Mouse (Mus musculus): Measurements from ENCODE around the gene Mylk3. TPM values are rescaled to one million over a fixed set of nuclear protein-coding genes. Genes with fewer than 3 reads are reported as not detected.

Mylk3 gene
- total RNA-seq, 2 experiments from 2014 or later: 0.49 to 2.4 TPM

DNA sequence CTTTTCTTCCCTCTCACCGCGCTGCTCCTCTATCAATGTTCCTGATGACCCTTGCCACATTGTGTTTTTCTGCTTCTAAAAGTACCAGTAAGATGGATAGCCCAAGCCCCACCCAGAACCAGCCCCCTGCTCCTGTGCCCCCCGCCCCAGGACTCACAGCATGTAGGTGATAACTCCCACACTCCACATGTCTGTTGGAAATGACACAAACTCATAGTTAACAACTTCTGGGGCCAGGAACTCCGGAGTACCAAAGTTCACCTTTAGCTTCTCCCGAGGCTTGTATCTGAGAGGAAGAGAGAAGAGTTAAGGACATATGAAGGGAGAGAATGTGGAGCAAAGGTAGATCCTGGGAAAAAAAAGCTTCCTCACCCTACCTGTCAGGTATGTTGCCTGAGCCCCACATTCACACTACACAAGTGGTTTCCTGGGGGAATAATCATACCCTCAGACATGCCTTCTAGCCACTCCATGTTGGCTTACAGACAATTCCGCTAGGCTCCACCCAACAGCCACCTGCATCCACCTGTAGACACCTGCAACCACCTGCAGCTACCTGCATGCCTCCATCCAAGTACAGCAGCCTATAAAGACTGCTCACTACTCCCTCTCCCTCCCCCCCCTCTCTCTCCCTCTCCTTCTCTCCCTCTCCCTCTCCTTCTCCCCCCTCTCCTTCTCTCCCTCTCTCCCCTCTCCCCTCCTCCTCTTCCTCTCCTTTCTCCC, 49.8 kb downstream of the Mylk3 start:
- no peak for DNase-seq (ENCODE audit: extremely low spot score in 1 of 2, low spot score in 2 of 2)
- intact Hi-C loops (cut with DNase I): no loop called here

- no peak for DNase-seq (ENCODE audit: extremely low spot score in 1 of 2, low spot score in 2 of 2)
- intact Hi-C loops (cut with DNase I): no loop called here
Observed at GRCm38 (mm10) chr8:85335105-85335504, 51.0 kb downstream of the Mylk3 start.

DNA sequence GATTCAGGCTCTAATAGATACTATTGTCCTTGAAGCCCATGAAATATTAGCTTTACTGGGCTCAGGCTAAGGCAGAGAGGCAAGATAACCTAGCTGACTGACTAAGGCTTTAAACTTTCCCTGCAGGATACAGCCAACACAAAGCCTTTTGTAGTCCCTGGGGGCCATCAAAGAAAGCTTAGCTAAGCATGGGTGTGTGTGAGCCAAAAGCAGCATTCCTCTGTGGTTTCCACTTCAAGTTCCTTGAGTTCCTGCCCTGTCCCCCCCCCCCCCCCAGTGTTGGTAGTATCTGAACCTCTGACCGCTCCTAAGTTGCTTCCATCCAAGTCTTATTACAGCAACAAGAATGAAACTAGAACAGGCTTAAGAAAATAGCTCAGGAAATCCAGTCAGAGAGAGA, 56.6 kb downstream of the Mylk3 start:
- DNase-seq (ENCODE audit: extremely low spot score in 1 of 2, low spot score in 2 of 2): peak in 1 of 2 experiments; percentile 27
- intact Hi-C loops (cut with DNase I): no loop called here

GRCm38 (mm10) chr8:85327036-85327435, 59.1 kb downstream of the Mylk3 start:
- intact Hi-C loops (cut with DNase I): no loop called here
- no peak for DNase-seq (ENCODE audit: extremely low spot score in 1 of 2, low spot score in 2 of 2)

DNA sequence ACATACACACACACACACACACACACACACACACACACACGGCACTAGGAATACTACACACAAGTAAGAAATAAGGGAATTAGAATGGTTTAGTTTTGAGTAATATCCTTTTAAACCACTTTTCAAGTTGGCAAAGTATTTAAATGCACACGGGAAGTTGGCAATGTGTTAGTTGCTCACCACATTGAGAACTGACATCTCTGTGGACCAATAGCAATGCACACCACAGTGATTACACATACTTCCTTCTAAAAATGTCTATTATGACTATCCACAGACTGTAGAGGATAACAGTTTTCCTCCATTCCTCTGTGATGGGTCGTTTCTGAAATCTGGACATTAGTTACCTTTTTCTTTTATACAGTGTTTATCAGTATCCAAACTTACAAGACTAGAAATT, 63.1 kb downstream of the Mylk3 start:
- DNase-seq (ENCODE audit: extremely low spot score in 1 of 2, low spot score in 2 of 2): no peak
- intact Hi-C loops (cut with DNase I): no loop called here

GRCm38 (mm10) chr8:85321981-85322380, 64.2 kb downstream of the Mylk3 start:
- DNase-seq (ENCODE audit: extremely low spot score in 1 of 2, low spot score in 2 of 2): no peak
- intact Hi-C loops (cut with DNase I): no loop called here

DNA sequence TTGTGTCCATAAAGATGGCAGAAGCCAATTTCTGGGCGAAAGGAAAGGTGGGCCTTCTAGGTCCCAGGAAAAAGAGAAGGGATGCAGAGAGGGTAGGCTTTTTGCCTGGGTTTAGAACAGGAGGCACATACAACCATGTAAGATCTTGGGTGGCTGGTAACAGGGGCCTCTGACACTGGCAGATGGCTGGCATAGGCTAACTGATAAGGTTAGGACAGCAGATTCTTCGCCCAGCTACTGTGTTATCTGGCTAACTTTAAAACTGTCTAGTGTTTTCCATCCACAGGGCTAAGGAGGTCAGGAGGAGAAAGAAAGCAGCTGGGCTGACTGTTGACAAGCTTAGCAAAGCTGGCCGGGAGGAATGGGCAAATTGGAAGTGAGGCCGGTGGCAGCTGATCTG, 67.6 kb downstream of the Mylk3 start:
- intact Hi-C loops (cut with DNase I): loop anchor here (5.0 kb wide), 1 partner anchor 84 kb away; no protein-coding TSS in a partner anchor
- DNase-seq (ENCODE audit: extremely low spot score in 1 of 2, low spot score in 2 of 2): no peak

DNA sequence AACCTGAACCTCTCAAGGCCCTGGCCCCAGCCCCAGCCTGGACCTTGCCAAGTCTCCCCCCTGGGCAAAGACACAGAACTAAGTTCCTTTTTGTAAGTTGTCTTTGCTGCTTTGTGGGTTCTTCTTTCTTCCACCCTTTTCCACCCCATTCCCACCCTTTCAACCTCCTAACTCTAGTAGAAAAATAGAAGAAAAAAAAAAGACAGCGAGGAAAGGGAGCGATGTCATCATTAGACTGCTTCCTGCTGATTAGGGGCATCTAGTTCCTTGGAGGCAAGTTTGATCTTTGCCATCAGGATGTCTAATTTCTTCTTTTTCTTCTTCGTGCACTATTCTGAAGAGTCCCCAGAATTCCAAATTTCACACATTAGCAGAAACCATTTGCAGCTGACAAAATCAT, 73.1 kb downstream of the Mylk3 start:
- intact Hi-C loops (cut with DNase I): no loop called here
- no peak for DNase-seq (ENCODE audit: extremely low spot score in 1 of 2, low spot score in 2 of 2)

GRCm38 (mm10) chr8:85311743-85312142, 74.4 kb downstream of the Mylk3 start:
- intact Hi-C loops (cut with DNase I): no loop called here

GRCm38 (mm10) chr8:85308564-85308963, 77.6 kb downstream of the Mylk3 start:
- intact Hi-C loops (cut with DNase I): no loop called here
- DNase-seq (ENCODE audit: extremely low spot score in 1 of 2, low spot score in 2 of 2): no peak

More at GRCm38 (mm10) chr8:85311743-85312142, 74.4 kb downstream of the Mylk3 start:
- no peak for DNase-seq (ENCODE audit: extremely low spot score in 1 of 2, low spot score in 2 of 2)

DNA sequence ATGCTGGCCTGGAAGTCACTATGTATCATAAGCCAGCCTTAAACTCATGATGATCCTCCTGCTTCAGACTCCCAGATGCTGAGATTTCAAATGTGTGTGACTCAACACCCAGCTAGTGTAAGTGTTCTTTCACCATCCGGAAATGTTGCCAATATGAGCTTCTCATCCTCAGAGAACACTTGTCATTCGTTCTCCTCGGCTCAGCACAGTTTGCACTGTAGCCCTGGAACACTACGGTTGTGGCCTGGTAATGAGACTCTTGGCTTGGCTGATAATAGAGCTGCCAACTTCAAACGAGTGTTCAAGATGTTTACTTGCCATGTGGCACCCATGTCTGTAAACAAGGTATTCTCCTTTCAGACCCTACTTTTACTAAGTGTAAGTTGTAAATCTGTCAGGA, 82.6 kb downstream of the Mylk3 start:
- intact Hi-C loops (cut with DNase I): no loop called here
- no peak for DNase-seq (ENCODE audit: extremely low spot score in 1 of 2, low spot score in 2 of 2)

DNA sequence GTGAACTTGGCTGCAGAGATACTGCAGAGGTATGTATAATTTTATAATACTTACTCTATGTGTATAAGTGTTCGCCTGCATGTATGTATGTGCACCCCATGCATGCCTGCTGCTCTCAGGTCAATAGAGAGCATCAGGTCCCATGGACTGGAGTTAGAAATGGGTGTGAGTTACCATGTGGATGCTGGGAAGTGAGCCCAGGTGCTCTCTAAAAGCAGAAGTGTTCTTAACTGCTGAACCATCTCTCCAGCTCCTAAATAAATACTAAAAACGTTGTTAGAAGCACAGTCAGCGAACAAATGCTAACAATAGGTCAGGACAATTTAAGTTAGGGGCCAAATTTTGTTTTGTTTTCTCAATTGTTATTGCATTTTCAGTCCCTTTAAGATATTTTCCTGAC, 83.2 kb downstream of the Mylk3 start:
- no peak for DNase-seq (ENCODE audit: extremely low spot score in 1 of 2, low spot score in 2 of 2)
- intact Hi-C loops (cut with DNase I): no loop called here

DNA sequence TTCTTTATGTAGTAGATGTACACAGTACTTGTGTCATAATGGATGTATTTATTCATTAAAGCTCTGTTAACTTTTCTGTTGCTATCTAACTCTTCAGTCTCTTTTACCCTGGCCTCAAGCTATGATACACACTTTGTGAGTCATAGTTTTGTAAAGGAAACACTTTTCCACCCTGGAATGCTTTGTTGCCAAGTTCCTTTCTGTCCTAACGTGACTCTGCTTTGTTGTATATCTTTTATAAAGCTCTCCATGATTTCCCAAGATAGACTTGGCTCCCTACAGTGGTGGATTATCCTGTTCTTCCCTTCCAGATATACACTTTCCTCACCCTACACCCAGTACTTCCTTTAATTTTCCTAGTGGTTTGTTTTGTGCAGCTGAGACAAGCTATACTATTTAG, 84.2 kb downstream of the Mylk3 start:
- intact Hi-C loops (cut with DNase I): no loop called here
- no peak for DNase-seq (ENCODE audit: extremely low spot score in 1 of 2, low spot score in 2 of 2)

DNA sequence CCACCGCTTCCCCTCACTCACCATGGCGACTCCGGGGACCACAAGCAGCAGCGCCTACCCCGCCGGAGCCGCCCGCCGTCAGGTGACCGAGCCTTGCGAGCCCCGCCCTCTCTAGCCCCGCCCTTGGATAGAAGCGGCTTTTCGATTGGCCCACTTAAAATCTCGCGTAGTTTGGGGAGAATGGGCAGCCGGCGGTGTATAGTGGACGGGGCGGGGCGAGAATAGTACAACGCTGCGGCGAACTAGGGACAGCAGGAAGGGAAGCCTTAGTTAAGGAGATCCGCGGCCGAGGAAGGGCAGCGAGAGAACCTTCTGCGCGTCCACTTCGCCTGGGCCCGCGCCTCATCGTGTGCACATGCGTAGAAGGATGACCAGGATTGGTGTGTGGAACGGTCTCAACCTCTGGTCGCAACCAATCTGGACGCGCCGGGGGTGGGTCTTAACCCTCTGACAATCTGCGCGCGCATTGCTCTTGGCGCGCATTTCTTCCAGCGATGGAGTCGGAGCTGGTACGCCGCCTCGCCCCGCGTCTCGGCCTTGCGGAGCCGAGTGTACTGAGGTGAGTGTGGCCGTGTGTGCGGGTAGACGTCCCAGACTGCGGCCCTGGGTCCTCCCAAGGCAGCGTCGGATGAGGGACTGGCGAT, 86.6 kb downstream of the Mylk3 start, which contains the start of the genes Orc6 and Vps35:
TSS of gene Orc6 (plus strand) at position 199 of the 644 bp plus-strand sequence.
TSS of gene Vps35 (minus strand) at position 369 of the 644 bp plus-strand sequence.
- peak; percentile 96 to 98 for DNase-seq (ENCODE audit: extremely low spot score in 1 of 2, low spot score in 2 of 2)
- intact Hi-C loops (cut with DNase I): loop anchor here (10.0 kb wide), 1 partner anchor 245 kb away; no protein-coding TSS in a partner anchor

DNA sequence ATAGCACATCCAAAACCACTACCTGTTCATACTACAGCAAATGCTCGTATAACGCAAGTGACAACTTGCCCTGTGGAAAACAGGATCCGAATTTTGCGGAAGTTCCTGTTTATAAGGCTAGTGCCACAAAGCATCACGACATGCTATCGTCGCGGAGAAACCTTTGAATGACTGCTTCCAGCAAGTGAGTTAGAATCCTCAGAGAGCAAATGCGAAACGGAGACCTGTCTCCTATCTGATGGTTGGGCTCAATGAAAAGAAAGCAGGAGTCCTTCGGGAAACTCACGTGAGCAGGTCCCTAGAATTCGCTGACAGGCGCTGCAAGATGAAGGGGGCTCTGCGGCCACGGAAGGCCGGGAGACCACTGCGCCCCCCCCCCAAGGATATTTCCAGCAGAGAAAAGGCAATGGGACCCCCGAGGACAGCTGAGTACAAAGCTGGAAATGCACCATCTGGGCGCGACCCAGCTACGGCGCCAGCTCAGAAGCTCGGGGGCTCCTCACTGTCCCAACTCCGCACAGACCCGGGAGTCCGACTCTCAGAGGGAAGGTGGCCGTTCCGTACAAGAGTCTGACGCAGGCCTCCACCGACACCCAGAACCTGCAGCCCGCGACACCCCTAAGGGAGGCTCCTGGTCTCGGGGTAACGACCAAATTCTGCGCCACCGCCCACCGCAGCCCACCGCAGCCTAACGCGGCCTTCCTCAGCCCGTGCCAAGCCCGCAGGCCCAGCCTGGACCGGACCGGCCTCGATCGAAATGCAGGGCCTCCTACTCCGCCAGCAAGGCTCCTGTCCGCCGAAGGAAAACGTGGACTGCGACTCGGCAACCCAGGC, 87.3 kb downstream of the Mylk3 start:
- peak; percentile 8 to 23 for DNase-seq (ENCODE audit: extremely low spot score in 1 of 2, low spot score in 2 of 2)

DNA sequence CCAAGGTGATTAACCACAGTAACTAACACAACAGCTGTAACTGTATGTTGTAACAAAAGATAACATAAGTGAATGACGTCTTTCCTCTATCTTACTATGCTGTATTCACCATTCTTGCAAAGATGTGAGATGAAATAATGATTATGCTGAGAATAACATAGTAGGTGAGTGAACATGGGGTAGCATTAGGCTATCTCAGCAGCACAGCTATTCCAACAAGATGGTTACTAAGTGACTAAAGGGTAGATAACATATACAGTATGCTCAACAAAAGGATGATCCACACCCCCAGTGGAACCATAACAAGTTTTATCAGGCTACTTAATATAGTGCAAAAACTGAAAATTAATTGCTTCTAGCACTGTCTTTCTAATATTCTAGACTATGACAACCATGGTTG, 99.3 kb downstream of the Mylk3 start:
- intact Hi-C loops (cut with DNase I): no loop called here
- DNase-seq (ENCODE audit: extremely low spot score in 1 of 2, low spot score in 2 of 2): no peak

More for the DNA sequence above, 87.3 kb downstream of the Mylk3 start:
- intact Hi-C loops (cut with DNase I): loop anchor here (10.0 kb wide), 1 partner anchor 246 kb away; no protein-coding TSS in a partner anchor
